Mouse (Mus musculus): ENCODE data around the gene Lama2.
"Not testable (repeated sequence)": the region's sequence is repeated elsewhere in the genome, so short reads cannot be mapped to it uniquely, and the experiment has no call there.

The Lama2 gene

DNA sequence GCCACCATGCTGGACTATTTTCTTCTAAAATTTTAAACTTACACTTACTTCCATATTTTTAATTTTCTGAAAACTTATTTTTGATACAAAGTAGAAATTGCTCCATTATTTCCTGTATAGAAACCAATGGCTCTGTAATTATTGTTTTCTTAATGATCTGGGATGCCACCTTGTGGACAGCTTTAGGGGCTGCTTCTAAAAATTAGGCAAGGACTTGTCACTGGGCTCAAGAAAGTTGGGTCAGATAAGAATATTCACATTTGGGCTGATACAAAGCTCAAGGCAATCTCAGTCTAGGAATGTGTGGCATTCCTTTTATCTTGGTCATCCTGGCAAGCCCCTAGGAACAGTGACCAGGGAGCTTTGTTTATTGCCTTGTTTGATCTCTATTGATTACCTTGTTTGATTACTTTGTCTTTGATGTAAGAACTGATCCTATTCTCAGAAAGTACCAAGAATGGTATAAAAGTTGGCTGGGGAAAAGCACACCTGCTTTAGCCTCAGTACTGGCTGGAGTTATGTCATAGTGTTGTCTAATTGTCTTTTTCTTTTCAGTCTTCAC, 606.7 kb downstream of the Lama2 start:
- in situ Hi-C loops (cut with MboI, MseI), result no loop called here

- in situ Hi-C loops (cut with MboI, MseI), result no loop called here
Observed at GRCm38 (mm10) chr10:27007364-27007763, 612.2 kb downstream of the Lama2 start.

GRCm38 (mm10) chr10:27005716-27006115, 613.8 kb downstream of the Lama2 start:
- in situ Hi-C loops (cut with MboI, MseI), result no loop called here

DNA sequence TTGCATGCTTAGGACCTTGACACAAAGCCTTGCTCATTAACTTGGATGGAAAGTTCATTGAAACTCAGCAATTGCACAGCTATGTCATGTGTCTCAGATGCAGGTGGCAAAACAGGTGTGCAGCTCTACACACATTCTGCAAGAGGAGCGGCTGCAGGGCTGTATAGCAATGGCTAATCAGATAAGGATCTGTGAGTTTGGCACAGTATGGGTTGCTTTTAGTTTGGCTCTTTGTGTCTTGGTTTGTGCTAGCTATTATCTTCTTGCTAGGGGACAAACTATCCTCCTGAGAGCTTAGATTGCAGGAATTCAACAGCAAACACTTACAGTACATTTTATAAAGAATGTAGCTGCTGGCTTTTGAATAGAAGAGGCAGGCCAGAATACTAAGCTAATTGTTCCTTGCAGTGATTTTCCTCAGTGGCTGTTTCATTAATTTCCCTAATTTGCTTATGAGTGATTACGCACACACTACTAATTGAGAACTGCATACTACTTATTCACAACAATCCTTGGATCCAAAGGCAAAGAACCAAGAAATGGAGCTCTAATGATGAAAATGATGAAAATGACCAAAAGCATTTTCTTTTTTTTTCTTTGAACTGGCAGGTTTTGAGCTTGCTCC, 617.9 kb downstream of the Lama2 start:
- in situ Hi-C loops (cut with MboI, MseI), result no loop called here

DNA sequence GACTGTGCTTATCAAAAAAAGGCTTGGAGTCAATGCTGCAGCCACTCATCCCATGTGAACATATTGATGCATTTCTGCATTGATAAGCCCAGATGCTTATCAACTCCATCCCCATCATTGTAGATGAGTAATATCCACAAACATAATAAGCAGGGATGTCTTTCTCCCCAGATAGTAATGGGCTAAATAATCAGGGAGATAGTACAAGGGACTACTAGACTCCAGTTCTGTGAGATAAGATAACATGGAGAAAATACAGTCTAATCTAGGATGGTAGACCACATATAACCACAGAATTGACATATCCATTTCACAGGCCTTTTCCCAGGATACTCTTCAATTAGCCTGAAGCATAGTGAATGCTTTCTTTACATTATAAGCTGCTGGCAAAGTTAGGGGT, 622.9 kb downstream of the Lama2 start:
- in situ Hi-C loops (cut with MboI, MseI), result loop anchor here (10.0 kb wide), 1 partner anchor 112 kb away; no protein-coding TSS in a partner anchor

GRCm38 (mm10) chr10:26995987-26996386, 623.6 kb downstream of the Lama2 start:
- in situ Hi-C loops (cut with MboI, MseI), result loop anchor here (10.0 kb wide), 1 partner anchor 111 kb away; no protein-coding TSS in a partner anchor

DNA sequence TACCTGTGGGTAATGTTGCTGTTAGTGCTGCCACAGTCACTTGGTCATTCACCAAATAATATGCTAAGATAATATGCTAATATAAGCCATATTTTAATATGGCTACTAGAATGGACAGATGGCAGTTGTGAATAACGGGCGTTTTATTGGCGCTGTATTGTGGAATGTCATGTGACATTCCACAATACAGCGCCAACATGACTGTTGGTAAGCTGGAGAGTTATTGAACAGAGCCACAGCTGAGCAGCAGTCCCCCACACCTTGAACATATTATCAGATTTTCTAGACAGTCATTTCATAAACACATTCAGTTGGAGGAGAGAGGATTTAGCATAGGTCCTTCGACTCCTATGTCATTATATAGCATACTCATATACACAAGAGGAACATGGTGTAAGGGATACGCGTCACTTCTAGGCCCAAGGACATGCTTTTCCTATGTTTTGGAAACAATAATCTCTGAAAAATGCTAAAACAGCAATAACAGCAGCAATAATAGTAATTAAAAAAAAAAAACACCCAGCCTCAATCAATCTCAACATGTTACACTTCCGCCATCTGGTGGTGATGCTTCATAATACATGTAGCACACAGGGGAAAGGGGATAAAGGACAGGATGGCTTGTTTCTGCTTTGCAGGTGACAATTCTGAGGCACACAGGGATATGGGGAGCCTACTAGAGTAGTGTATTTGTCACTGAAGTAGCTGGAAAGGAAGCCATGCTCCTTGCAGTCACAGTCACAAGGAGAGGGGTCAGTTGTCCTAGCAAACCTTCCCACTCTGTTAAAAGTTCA, 624.2 kb downstream of the Lama2 start:
- in situ Hi-C loops (cut with MboI, MseI), result loop anchor here (10.0 kb wide), 1 partner anchor 111 kb away; no protein-coding TSS in a partner anchor

GRCm38 (mm10) chr10:26993971-26994761, 625.4 kb downstream of the Lama2 start:
- in situ Hi-C loops (cut with MboI, MseI), result loop anchor here (10.0 kb wide), 1 partner anchor 109 kb away; no protein-coding TSS in a partner anchor

- in situ Hi-C loops (cut with MboI, MseI), result no loop called here
Observed at GRCm38 (mm10) chr10:26985451-26985850, 634.1 kb downstream of the Lama2 start.

- in situ Hi-C loops (cut with MboI, MseI), result not testable (repeated sequence)
Observed at GRCm38 (mm10) chr10:26984082-26984481, 635.5 kb downstream of the Lama2 start.

DNA sequence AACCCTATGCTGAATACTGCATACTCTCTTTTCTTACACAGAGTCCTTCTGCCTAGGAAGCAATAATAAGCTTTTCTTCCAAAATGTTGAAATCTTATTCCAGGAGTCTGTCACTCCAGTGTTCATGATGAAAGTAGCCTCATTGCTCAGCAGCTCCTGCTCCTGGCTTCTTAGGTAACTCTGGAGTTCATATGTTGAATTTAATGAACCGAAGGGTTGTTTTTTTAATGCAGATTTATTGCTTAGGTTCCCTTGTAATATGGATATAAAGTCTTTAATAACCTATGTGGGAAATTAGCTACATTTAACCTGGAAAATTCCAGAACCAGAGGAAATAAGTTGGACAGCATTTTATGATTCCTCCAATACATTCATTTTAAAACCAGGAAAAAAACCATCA, 636.0 kb downstream of the Lama2 start:
- in situ Hi-C loops (cut with MboI, MseI), result no loop called here

- in situ Hi-C loops (cut with MboI, MseI), result no loop called here
Observed at GRCm38 (mm10) chr10:26982621-26983020, 636.9 kb downstream of the Lama2 start.

GRCm38 (mm10) chr10:26975372-26975771, 644.2 kb downstream of the Lama2 start:
- in situ Hi-C loops (cut with MboI, MseI), result no loop called here

DNA sequence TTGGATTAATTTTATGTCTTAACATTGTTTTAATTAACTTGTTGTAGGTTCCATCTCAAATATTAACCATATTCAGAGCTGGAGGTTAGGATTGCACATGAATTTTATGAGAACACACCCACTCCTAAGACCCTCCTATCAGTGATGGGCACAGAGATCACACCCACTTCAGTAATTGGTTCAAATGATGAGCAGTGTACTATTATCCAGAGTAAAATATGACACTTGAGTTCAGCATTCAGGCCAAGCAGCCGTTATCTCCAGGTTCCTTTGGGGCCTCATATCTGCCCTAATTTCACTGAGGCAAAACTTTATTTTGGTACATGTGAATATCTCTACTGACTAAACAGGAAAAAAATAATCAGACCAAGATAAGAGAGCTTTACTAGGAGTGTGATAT, 645.3 kb downstream of the Lama2 start:
- in situ Hi-C loops (cut with MboI, MseI), result no loop called here

DNA sequence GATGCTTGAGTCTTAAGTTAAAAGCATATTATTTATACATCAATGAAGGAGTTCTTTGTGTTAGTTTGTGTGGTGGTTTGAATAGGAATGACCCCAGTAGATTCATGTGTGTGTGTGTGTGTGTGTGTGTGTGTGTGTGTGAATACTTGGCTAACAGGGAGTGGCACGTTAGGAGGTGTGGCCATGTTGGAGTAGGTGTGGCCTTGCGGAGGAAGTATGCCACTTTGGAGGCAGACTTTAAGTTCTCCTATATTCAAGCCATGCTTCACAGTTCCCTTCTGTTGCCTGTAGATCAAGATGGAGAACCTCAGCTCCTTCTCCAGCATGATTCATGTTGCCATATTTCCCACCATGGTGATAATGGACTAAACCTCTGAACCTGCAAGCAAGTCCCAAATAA, 646.0 kb downstream of the Lama2 start:
- in situ Hi-C loops (cut with MboI, MseI), result no loop called here

DNA sequence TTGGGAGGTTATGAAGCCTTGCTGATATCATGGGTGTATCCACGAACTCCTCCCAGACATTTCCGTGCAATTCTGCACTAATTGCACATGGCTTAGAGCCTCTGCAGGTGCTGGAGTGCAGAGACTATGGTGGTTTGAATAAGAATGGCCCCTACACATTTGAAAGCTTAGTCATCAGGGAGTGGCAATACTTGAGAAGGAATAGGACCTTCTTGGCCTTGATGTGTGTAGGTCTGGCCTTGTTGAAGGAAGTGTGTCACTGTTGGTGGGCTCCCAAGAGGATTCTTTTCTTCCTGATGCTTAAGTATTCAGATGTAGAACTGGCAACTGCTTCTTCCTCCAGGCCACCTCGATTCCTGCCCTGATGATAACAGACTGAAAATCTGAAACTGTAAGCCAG, 661.0 kb downstream of the Lama2 start:
- in situ Hi-C loops (cut with MboI, MseI), result no loop called here

- in situ Hi-C loops (cut with MboI, MseI), result no loop called here
Observed at GRCm38 (mm10) chr10:26950448-26950847, 669.1 kb downstream of the Lama2 start.

GRCm38 (mm10) chr10:26949667-26950066, 669.9 kb downstream of the Lama2 start:
- in situ Hi-C loops (cut with MboI, MseI), result no loop called here

DNA sequence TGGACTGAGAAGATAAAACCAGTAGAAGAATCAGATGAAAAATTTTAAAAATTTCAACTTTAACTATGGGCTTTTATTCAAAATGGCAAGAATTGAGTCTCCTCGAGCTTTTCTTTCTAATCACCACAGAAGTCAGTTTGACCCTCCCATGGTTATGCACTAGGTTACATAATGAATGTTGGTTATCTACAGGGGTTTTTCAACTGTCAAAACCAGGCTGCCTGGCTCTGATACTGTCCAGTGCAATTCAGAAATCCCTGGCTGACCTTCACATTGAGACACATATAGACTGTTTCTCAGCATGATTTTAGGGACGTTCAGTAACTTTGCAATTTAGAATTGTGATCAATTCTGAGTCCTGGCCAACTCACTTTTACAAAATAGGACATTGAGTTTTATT, 671.2 kb downstream of the Lama2 start:
- in situ Hi-C loops (cut with MboI, MseI), result no loop called here

- in situ Hi-C loops (cut with MboI, MseI), result no loop called here
Observed at GRCm38 (mm10) chr10:26939549-26939948, 680.0 kb downstream of the Lama2 start.

DNA sequence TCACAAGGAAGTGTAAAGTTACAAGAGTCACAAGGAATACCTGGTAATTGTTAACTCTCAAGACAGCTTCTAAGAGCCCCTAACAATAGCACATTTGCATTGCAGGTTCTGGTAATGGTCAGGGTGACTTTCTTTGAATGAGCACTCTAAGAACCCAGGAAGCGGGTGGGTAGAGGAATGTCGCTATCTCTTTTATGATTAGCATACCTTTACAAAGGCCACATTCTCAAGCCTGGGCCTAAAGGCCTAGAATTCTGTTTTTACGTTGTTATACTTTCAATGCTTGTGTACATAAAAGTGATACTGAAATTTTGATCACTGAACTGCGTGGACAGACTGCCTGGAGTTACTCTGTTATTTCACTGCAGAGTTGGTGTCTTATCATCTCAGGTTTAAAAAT, 681.1 kb downstream of the Lama2 start:
- in situ Hi-C loops (cut with MboI, MseI), result not testable (repeated sequence)

- in situ Hi-C loops (cut with MboI, MseI), result not testable (repeated sequence)
Observed at GRCm38 (mm10) chr10:26936056-26936455, 683.5 kb downstream of the Lama2 start.
